Mouse (Mus musculus) stomach, postnatal 0 days (tissue): ENCODE measurements around the gene Gsc. TPM values are rescaled to one million over a fixed set of nuclear protein-coding genes. Genes with fewer than 3 reads are reported as not detected.
A peak's percentile ranks its signal among the peaks of the same experiment; 100 is the strongest.
"Not testable (repeated sequence)": the region's sequence is repeated elsewhere in the genome, so short reads cannot be mapped to it uniquely, and the experiment has no call there.

Source experiments
- ATAC-seq: fragments of 200-750 bp; cut with Nextera tagmentation; 2 replicates; pipeline ENCODE4 v1.8.0; 2017; ENCODE audit not compliant: low FRiP score, low TSS enrichment
- DNase-seq: peaks from one replicate; pipeline ENCODE4 v3.0.0-alpha.2; 2016; ENCODE audit warnings: low spot score
- H3K27ac ChIP-seq: fragments of 300-500 bp; sonication (generic); replicated peaks from 2 replicates; pipeline ENCODE4 v1.5.1; 2014; ENCODE audit warnings: mild to moderate bottlenecking, control low read depth
- H3K27me3 ChIP-seq: fragments of 300-500 bp; sonication (generic); 2 replicates; pipeline ENCODE4 v1.6.1; 2014; ENCODE audit warnings: low read length; ENCODE audit not compliant: control insufficient read depth, insufficient read depth
- H3K36me3 ChIP-seq: fragments of 300-500 bp; sonication (generic); 2 replicates; pipeline ENCODE4 v1.6.1; 2014; ENCODE audit warnings: low read length, mixed read lengths; ENCODE audit not compliant: control insufficient read depth, insufficient read depth
- H3K4me1 ChIP-seq: fragments of 300-500 bp; sonication (generic); replicated peaks from 2 replicates; pipeline ENCODE4 v1.6.1; 2014; ENCODE audit warnings: antibody characterized with exemption; ENCODE audit not compliant: control insufficient read depth, insufficient read depth
- H3K4me2 ChIP-seq: fragments of 300-500 bp; sonication (generic); replicated peaks from 2 replicates; pipeline ENCODE4 v1.6.1; 2014; ENCODE audit warnings: low read depth, mild to moderate bottlenecking, control low read depth, moderate library complexity
- H3K4me3 ChIP-seq: fragments of 300-500 bp; sonication (generic); 2 replicates; pipeline ENCODE4 v1.5.1; 2014; ENCODE audit warnings: low read depth, low read length, control low read depth
- H3K9ac ChIP-seq: fragments of 300-500 bp; sonication (generic); 2 replicates; pipeline ENCODE4 v1.6.1; 2014; ENCODE audit warnings: mild to moderate bottlenecking, low read length, control low read depth, mixed read lengths
- H3K9me3 ChIP-seq: fragments of 300-500 bp; sonication (generic); 2 replicates; pipeline ENCODE4 v1.6.1; 2016; ENCODE audit warnings: low read length; ENCODE audit not compliant: control insufficient read depth
- CTCF ChIP-seq: IDR thresholded peaks from 2 replicates; pipeline ENCODE4 v1.5.1; 2016; ENCODE audit warnings: antibody characterized with exemption, low read depth, mild to moderate bottlenecking, moderate library complexity
- EP300 ChIP-seq: optimal IDR thresholded peaks from 2 replicates; pipeline ENCODE3; 2016; ENCODE audit warnings: antibody characterized with exemption
- WGBS: fragments of 180-500 bp; shearing (Covaris S2); extraction: QIAGEN DNeasy Blood & Tissue Kit; methylation state at CpG from one replicate; pipeline ENCODE4 v1.1.7; 2014; 5-methylcytosine and 5-hydroxymethylcytosine counted together
- polyA plus RNA-seq: library from polyadenylated mRNA; unstranded; fragments of >200 nt; fragmentation: Nextera tagmentation; extraction: Ambion mirVana; gene quantifications from 2 replicates; pipeline ENCODE4 v1.2.1, GENCODE M21; 2015

Gsc gene
- polyA plus RNA-seq, 1 experiment from 2014 or later = 0.46 TPM

DNA sequence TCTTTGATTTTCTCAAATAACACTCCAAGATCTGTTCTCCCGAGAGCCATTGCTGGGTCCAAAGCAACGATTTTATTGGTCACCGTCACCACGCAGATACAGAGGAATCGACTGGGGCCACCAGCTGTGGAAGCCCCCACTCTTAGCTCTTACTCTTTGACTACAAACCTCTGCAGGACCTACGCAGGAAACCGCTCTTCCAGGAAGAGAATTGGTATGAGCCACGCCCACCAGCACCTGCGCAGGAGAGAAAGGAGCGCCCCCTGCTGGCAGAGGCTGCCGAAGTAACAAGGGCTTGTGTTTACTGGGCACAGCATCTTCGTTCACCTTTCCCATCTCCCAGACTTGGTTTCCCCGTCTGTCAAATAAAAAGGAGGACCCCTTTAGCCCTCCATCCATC is 25.0 kb downstream of the Gsc start:
- 43% methylated on average over 13 of the region's 13 CpGs for WGBS
- TF ChIP-seq CTCF (peak; percentile 77), EP300 (no peak)
- Histone ChIP-seq H3K9ac (no peak overlapping the region), H3K27ac (no peak overlapping the region), H3K4me3 (no peak overlapping the region), H3K27me3 (no peaks in the 10 kb centered on the region), H3K4me1 (no peaks in the 10 kb centered on the region), H3K4me2 (no peak overlapping the region), H3K9me3 (no peaks in the 10 kb centered on the region), H3K36me3 (no peaks in the 10 kb centered on the region)
- ATAC-seq (peak; percentile 51; the same call in 1 of the 2 replicates), DNase-seq (peak; percentile 73)

- not testable (repeated sequence) for H3K27ac ChIP-seq, DNase-seq, H3K9ac ChIP-seq, H3K4me1 ChIP-seq, H3K27me3 ChIP-seq, H3K36me3 ChIP-seq, ATAC-seq, H3K4me2 ChIP-seq, H3K9me3 ChIP-seq, H3K4me3 ChIP-seq
- WGBS = 79% methylated on average over 25 of the region's 25 CpGs
These were observed 26.1 kb downstream of the Gsc start for GRCm38 (mm10) chr12:104447056-104447455.

DNA sequence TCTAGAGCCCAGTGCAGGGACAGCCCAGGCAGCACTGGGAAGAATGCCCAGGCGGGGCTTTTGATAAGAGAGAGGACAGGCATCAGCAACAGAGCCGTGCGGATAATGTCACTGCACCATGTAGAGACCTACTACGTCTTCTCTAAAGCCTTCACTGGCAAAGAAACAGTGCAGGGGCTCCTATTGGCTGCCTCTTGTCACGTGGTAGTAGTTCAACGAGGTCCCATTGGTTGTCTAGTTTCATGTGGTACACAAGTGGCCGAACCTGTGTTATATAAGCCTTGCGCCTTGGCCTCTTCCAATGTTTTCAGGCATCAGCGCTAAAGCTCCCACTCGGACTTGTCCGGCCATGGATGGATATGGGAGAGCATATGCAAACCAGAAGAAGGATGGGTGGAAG is 29.4 kb downstream of the Gsc start:
- ATAC-seq (no peak), DNase-seq (no peak)
- TF ChIP-seq CTCF = no peak
- Histone ChIP-seq H3K4me2 (no peak overlapping the region), H3K27me3 (no peaks in the 10 kb centered on the region), H3K27ac (no peak overlapping the region), H3K4me3 (no peak overlapping the region), H3K4me1 (no peaks in the 10 kb centered on the region), H3K9me3 (no peaks in the 10 kb centered on the region), H3K9ac (no peak overlapping the region), H3K36me3 (no peaks in the 10 kb centered on the region)
- WGBS = 82% methylated on average over 11 of the region's 11 CpGs

DNA sequence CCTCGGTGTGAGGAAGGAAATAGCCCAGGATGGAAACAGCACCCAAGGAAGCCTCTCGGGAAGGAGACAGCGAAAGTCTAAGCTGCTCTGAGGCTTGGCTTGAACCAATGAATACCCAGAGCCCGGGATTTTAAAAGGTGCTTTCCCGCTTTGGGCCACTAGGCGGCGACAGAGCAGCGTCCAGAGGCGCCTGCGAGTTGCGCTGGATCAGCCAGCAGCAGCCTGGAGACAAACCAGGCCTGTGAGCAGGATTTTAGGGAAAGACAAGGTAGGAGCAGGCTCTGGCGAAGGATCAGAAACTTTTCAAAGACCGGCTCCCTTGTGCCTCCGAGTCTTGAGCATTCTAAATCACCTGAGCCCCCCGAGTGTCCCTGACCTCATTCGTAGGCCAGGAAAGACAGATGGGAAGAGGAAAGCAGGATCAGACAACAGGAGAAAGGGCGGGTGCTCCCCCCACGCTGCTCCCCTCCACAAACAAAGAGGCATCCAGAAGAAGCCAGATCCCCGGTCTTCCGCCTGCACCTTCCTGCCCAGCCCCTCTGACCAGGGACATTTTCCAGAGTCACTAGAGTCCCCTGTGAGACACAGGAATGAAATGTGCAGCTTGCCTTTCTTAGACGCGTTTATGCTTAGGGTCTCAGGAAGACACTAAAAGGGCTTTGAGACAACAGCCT is 32.9 kb downstream of the Gsc start:
- 12% methylated on average over 22 of the region's 22 CpGs for WGBS
- Histone ChIP-seq H3K9ac (no peak overlapping the region), H3K36me3 (no peaks in the 10 kb centered on the region), H3K27me3 (no peaks in the 10 kb centered on the region), H3K9me3 (no peaks in the 10 kb centered on the region), H3K27ac (no peak overlapping the region), H3K4me2 (no peak overlapping the region), H3K4me3 (no peak overlapping the region), H3K4me1 (no peaks in the 10 kb centered on the region)
- ATAC-seq (peak; percentile 32; the same call in 1 of the 2 replicates), DNase-seq (peak; percentile 88)
- TF ChIP-seq EP300 = no peak
- TF ChIP-seq CTCF = peak; percentile 98

GRCm38 (mm10) chr12:104433951-104434735 is 39.0 kb downstream of the Gsc start:
- Histone ChIP-seq H3K4me1 (no peaks in the 10 kb centered on the region), H3K4me2 (no peak overlapping the region), H3K27ac (no peak overlapping the region), H3K4me3 (no peak overlapping the region), H3K36me3 (no peaks in the 10 kb centered on the region), H3K27me3 (no peaks in the 10 kb centered on the region), H3K9ac (no peak overlapping the region), H3K9me3 (no peaks in the 10 kb centered on the region)
- TF ChIP-seq CTCF = no peak
- no peak for TF ChIP-seq EP300
- ATAC-seq (no peak), DNase-seq (no peak)
- 67% methylated on average over 20 of the region's 20 CpGs for WGBS

- no peaks in the 10 kb centered on the region for H3K4me1 ChIP-seq
- H3K27ac ChIP-seq = no peak overlapping the region
- H3K4me2 ChIP-seq = no peak overlapping the region
- H3K27me3 ChIP-seq = no peaks in the 10 kb centered on the region
- TF ChIP-seq CTCF (no peak), EP300 (no peak)
- H3K9me3 ChIP-seq = no peaks in the 10 kb centered on the region
- no peaks in the 10 kb centered on the region for H3K36me3 ChIP-seq
- DNase-seq (no peak), ATAC-seq (no peak)
- WGBS = 40% methylated on average over 7 of the region's 7 CpGs
- H3K9ac ChIP-seq = no peak overlapping the region
- H3K4me3 ChIP-seq = no peak overlapping the region
These were observed 39.9 kb downstream of the Gsc start for GRCm38 (mm10) chr12:104433214-104433613.
